Mouse (Mus musculus) stomach, postnatal 0 days (tissue): ENCODE data around the gene Coro2b.

Experiments
- CTCF ChIP-seq: IDR thresholded peaks from 2 replicates; pipeline ENCODE4 v1.5.1; 2016; ENCODE audit warnings: antibody characterized with exemption, low read depth, mild to moderate bottlenecking, moderate library complexity
- EP300 ChIP-seq: optimal IDR thresholded peaks from 2 replicates; pipeline ENCODE3; 2016; ENCODE audit warnings: antibody characterized with exemption

GRCm38 (mm10) chr9:62425265-62425664 is 111.6 kb downstream of the Coro2b start:
- TF ChIP-seq EP300 (no peak), CTCF (no peak)
